Mouse (Mus musculus): ENCODE measurements around the gene Micu1.

The Micu1 gene

DNA sequence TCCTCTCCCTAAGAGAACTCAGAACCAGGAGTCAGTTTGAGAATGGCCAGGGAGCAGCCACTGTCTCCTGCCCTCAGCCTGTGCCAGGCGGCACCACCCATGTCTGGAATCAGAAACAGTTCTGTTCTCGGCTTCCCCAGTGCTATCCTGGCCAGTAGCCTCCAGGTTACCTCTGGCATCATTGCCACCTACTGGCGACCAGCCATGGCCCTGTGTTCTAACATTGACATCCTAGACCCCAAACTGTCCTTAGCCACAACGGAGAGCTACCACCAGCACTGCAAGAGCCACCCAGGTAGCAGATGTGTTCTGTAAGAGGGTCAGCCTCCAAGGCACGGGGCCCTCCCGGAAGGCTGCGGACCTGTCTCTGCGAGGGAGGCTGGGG lies 200.3 kb downstream of the Micu1 start:
- no peak for DNase-seq (ENCODE audit: low spot score in 2 of 2)

DNA sequence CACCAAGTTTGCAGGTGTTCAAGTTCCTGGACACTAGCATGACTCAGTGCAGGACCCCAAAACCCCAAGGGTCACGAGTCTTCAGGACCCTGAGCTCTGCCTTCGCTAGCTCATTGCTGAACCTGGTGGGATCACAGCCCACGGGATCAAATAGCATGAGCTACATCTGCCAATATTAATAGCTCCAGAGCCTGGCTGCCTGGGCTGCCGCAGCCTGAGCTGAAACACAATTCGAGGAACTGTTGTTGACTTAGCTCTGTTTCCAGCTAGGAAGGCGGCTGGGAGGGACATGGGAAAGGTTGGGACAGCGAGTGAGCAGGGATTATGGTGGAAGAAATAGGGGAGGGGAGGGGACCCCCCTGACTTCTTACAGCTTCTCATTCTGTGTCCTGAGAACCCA lies 200.9 kb downstream of the Micu1 start:
- no peak for DNase-seq (ENCODE audit: low spot score in 2 of 2)

DNA sequence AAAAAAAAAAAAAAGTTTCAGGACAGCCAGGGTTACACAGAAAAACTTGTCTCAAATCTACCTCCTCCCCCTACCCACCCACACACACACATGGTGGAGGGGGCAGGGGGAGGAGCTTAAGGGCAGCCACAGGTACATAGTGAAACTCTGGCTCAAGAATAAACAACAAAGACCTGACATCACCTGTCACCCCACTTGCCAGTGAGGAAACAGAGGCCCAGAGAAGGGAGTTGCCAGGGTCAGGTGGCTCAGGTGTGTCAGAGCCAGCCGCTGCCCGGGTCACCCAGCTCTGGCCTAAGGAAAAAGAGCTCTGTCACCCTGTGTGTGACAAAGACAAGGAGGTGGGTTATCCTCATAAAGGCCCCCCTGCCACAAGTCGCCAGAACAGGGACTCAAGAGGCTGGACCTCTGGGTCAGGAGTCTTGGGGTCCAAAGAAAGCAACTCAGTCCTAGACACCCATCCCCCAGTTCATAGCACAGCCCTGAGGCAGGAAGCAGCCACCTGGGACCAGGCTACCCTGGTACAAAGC lies 204.9 kb downstream of the Micu1 start:
- peak in 1 of 2 experiments; percentile 53 for DNase-seq (ENCODE audit: low spot score in 2 of 2)

DNA sequence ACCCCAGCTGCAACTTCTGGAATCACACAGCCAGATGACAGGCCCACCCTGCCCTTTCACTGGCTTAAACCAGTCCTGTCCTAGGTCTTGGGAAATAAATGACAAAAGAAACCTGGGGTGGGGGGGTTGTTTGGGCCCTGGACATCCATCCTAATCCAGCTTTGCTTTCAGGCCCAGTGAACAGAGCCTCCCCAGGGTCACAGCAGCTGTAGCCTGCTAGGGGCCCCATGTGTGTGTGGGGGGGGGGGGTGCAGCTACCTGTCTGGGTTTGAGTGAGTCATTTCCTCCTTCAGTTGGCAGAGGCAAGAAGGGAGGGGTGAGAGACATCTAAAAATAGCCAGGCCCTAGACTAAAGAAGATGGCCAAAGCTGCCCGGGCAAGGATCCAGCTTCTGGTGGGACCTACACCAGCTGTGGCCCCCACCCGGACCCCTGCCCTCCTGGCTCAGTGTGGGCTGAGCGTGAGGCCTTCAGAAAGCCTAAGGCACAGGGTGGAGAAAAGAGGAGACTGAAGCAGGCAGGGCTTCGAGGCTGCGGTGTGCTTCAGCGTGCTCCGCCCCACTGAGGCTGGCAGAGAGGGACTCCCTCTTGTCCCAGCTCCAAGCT lies 205.5 kb downstream of the Micu1 start:
- DNase-seq (ENCODE audit: low spot score in 2 of 2): no peak

DNA sequence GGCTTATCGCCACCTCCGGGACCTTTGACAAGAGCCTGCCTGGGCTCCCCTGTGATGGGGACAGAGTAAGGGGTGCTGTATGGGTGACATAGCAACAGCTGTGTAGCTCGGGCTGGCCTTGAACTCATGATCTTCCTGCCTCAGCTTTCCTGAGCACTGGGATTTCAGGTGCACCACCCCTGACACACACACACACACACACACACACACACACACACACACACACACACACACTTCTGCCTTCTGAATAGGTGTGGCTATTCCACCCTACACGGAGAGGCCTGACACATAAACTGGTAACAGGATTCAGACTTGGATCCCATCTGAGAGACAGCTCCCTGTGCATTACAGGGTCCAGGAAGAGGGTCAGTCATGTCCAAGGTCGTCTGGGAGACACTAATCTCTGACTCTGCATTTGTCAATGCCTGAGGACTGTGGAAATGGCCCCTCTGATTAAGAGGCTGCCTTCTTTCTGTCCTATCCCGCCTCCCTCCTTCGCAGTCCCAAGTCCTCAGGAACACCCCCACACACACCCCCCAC lies 206.6 kb downstream of the Micu1 start:
- DNase-seq (ENCODE audit: low spot score in 2 of 2): no peak

DNA sequence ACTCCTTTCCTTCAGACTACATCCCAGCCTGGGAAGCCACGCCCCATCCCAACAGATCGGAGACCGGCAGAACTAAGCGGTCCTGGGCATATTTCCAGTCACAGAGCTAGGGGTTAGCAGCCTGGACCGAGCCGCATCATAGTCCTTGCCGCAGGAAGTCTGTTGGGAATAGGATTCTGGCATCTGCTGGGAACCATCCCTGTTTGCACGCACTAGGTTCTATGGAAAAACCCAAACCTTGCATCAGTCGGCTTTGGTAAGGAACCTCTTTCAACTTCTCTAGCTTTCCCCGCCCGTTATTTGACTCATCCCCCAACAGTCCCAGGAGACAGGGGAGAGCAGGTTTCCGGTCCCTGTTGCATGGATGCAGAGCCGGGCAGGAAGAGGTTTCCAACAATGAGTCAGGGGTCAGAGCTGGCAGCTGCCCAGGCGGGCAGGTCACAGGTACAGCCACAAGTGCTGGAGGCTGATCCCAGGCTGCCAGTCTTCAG lies 207.1 kb downstream of the Micu1 start:
- DNase-seq (ENCODE audit: low spot score in 2 of 2): peak in 1 of 2 experiments; percentile 38

DNA sequence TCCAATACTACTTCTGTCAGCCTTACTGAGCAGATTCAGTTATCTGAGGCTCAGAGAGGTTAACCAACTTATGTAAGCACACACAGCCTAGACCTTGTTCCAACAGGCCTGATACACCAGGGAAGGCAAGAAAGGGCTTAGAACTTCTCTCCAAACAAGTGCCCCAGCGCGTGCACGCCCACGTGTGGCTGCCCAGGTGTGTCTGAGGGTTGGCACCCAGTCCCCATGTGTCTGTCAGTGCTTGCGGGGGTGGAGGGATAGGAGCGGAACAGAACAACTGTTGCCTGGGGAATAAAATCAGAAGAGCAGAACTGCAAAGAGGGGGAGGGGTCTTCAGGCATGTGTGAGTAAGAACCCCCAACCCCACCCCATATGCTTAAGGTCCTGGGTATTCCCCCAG lies 208.8 kb downstream of the Micu1 start:
- no peak for DNase-seq (ENCODE audit: low spot score in 2 of 2)

DNA sequence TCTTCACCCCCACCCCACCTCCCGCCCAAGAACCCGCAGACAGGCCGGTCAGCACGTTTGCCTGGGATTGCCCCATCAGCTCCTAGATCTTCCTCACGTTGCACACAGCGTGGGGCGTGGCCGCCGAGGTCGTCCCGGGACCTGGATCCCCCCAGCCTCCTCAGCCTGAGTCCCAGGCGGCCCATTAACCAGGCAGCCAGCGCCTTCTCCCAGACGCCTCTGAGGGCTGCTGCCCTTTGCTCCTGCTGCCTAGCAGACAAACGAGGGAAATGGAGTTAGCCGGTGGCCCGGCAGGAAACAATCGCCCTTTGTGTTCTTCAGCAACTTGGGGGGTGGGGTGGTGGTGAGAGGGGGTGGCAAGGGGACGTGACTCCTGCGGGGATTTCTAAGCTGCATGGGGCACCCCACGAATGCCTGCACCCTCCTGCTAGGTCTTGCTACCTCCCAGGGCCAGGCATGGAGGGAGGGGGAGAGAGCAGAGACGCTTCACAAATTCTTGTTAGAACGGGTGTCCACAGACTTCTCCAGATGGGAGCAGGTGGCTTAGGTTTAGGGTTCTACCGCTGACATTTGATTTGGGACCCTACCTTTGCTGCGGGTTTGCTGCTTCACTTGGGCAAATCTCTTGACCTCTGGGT lies 209.4 kb downstream of the Micu1 start:
- no peak for DNase-seq (ENCODE audit: low spot score in 2 of 2)

Measured in urinary bladder, adult 18-20 months (tissue).